Mouse (Mus musculus): ENCODE data around the gene Gm6096. TPM values are rescaled to one million over a fixed set of nuclear protein-coding genes. Genes with fewer than 3 reads are reported as not detected.

Gene Gm6096
- 0.74 TPM for polyA plus RNA-seq (2017; shearing (Covaris generic))

DNA sequence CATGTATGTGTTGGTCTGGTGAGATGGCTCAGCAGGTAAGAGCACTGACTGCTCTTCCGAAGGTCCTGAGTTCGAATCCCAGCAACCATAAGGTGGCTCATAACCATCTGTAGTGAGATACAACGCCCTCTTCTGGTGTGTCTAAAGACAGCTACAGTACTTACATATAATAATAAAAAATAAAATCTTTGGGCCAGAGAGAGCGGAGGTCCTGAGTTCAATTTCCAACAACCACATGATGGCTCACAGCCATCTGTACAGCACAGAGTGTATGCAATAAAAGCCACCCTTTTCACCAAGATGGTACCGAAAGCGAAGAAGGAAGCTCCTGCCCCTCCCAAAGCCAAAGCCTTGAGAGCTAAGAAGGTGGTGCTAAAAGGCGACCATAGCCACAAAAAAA, at the start of gene Gm6096:
Gene Gm6096 (plus strand): TSS at position 301 of the 400 bp plus-strand sequence.

DNA sequence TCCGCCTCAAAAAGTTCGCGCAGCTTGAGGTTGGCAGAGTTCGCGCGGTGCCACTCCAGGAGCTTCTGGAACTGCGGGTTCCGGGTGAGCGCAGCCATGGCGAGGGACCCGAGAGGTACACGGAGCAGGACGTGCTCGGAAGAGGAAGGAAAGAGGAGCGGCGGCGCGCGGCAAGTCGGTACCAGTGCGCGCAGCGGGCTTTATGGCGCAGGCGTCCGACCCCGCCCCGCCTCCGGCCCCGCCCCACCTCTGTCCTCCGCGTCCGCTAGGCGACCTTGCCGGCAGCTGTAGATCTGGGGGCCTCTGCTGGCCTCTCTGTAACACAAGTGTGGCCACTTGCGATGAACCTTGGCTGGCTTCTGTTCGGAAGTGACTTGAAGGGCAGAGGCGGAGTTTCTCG, 20.7 kb upstream of the Gm6096 start, which contains the start of gene Gpi1:
Gene Gpi1 (minus strand): TSS at position 221 of the 400 bp plus-strand sequence.

Other genes starting within 250 kb of the Gm6096 start
- not detected for gene Scgb2b27, start 237.1 kb upstream of the Gm6096 start, polyA plus RNA-seq (2017; shearing (Covaris generic))
- not detected for gene Scgb1b27, start 229.6 kb upstream of the Gm6096 start, polyA plus RNA-seq (2017; shearing (Covaris generic))
- gene Scgb1b30, start 155.6 kb upstream of the Gm6096 start, polyA plus RNA-seq (2017; shearing (Covaris generic)): not detected
- not detected for gene Wtip, start 117.8 kb upstream of the Gm6096 start, polyA plus RNA-seq (2017; shearing (Covaris generic))
- 135 TPM for gene Uba2, start 81.4 kb upstream of the Gm6096 start, polyA plus RNA-seq (2017; shearing (Covaris generic))
- gene Pdcd2l, start 54.4 kb upstream of the Gm6096 start, polyA plus RNA-seq (2017; shearing (Covaris generic)): 43.5 TPM
- gene Gpi1, start 20.7 kb upstream of the Gm6096 start, polyA plus RNA-seq (2017; shearing (Covaris generic)): 358 TPM
- 35.0 TPM for gene 4931406P16Rik, start 62.5 kb downstream of the Gm6096 start, polyA plus RNA-seq (2017; shearing (Covaris generic))
- gene Lsm14a, start 142.3 kb downstream of the Gm6096 start, polyA plus RNA-seq (2017; shearing (Covaris generic)): 28.3 TPM

Data from CD4-positive, CD25-positive, alpha-beta regulatory T cell, adult 9 weeks (primary cell).